ENCODE assay signal across 8 mouse cellular contexts in the genomic region with DNA sequence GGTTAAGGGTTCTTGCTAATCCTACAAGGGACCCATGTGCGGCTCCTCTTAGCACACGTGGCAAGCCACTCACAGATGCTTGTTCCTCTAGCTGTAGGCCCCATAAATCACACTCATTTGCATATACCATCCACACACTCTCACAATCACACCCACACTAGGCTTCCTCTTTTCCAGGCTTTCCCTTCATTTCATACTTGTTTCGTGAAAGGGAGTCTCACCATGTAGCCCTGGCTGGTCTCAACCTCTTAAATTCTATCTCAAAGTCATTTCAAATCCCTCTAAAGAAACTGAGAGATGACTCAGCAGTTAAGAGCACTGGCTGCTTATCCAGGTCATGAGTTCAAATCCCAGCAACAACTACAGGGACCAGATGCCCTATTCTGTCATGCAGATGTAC. TPM values are rescaled to one million over a fixed set of nuclear protein-coding genes. Genes with fewer than 3 reads are reported as not detected.
DNase-seq lines count a peak whose midpoint lies in the region; ATAC-seq and TF ChIP-seq lines count a peak whose summit lies in the region.

No protein-coding gene starts in this region.

- no peak for ATAC-seq in kidney, embryonic 14.5 days (ENCODE audit: low FRiP score, low TSS enrichment)
- no peak for ATAC-seq in hindbrain, embryonic 14.5 days (ENCODE audit: low FRiP score)
- no peak for ATAC-seq in midbrain, embryonic 15.5 days (replicated peaks)

- WGBS in kidney, embryonic 14.5 days: 46% methylated on average over 3 of the region's 3 CpGs
- 52% methylated on average over 3 of the region's 3 CpGs for WGBS in hindbrain, embryonic 14.5 days
- 66% methylated on average over 3 of the region's 3 CpGs for WGBS in midbrain, embryonic 15.5 days
- WGBS in thymus, adult 2 months: 41% methylated on average over 3 of the region's 3 CpGs

- peak overlapping the region; percentile 65 for H3K4me2 ChIP-seq in kidney, embryonic 14.5 days (replicated peaks; ENCODE audit: low read depth, low read length)
- peak overlapping the region; percentile 76 for H3K4me2 ChIP-seq in hindbrain, embryonic 14.5 days (replicated peaks)
- H3K4me2 ChIP-seq in midbrain, embryonic 15.5 days: peak overlapping the region; percentile 74

- no peak for TF ChIP-seq POLR2A in thymus, adult 2 months (IDR thresholded peaks at IDR 0.05; ENCODE audit: control insufficient read depth, extremely low read depth, insufficient read depth, low read length, poor library complexity)

- H3K4me3 ChIP-seq in kidney, embryonic 14.5 days (ENCODE audit: low read length): peak overlapping the region; percentile 85; the same call in 1 of the 2 replicates
- peak overlapping the region; percentile 76 for H3K4me3 ChIP-seq in hindbrain, embryonic 14.5 days (replicated peaks; ENCODE audit: low read length)
- peak overlapping the region; percentile 83 for H3K4me3 ChIP-seq in midbrain, embryonic 15.5 days
- no peak overlapping the region for H3K4me3 ChIP-seq in thymus, adult 2 months (ENCODE audit: control insufficient read depth, insufficient read depth, low read length)

- no peaks in the 10 kb centered on the region for H3K27me3 ChIP-seq in kidney, embryonic 14.5 days (ENCODE audit: control insufficient read depth, insufficient read depth, low read length)
- H3K27me3 ChIP-seq in hindbrain, embryonic 14.5 days (ENCODE audit: control insufficient read depth, insufficient read depth, low read length): no peaks in the 10 kb centered on the region
- H3K27me3 ChIP-seq in midbrain, embryonic 15.5 days (replicated peaks): no peaks in the 10 kb centered on the region
- no peaks in the 10 kb centered on the region for H3K27me3 ChIP-seq in thymus, adult 2 months (ENCODE audit: control insufficient read depth, insufficient read depth, low read length)

- no peak for DNase-seq in kidney, adult 18-20 months
- peak; percentile 12 for DNase-seq in NIH3T3 (ENCODE audit: low read depth)
- no peak for DNase-seq in hindbrain, embryonic 14.5 days (ENCODE audit: low spot score)
- DNase-seq in thymus, adult 2 months: no peak
- DNase-seq in kidney, postnatal 14 days: no peak
- no peak for DNase-seq in right cerebral cortex, postnatal 25 days

- H3K27ac ChIP-seq in kidney, embryonic 14.5 days (ENCODE audit: low read depth, low read length): no peak overlapping the region
- no peak overlapping the region for H3K27ac ChIP-seq in hindbrain, embryonic 14.5 days
- H3K27ac ChIP-seq in midbrain, embryonic 15.5 days: no peak overlapping the region
- H3K27ac ChIP-seq in thymus, adult 2 months (ENCODE audit: control insufficient read depth, insufficient read depth, low read length): no peak overlapping the region

- H3K36me3 ChIP-seq in kidney, embryonic 14.5 days (ENCODE audit: control insufficient read depth, insufficient read depth, low read length): peaks cover 72% of the 10 kb centered on the region
- peaks cover 64% of the 10 kb centered on the region for H3K36me3 ChIP-seq in hindbrain, embryonic 14.5 days (replicated peaks; ENCODE audit: control insufficient read depth, insufficient read depth)
- H3K36me3 ChIP-seq in midbrain, embryonic 15.5 days (replicated peaks): peaks cover 19% of the 10 kb centered on the region
- peaks cover 32% of the 10 kb centered on the region for H3K36me3 ChIP-seq in thymus, adult 2 months (ENCODE audit: control insufficient read depth, insufficient read depth, low read length)

- peaks cover 32% of the 10 kb centered on the region for H3K4me1 ChIP-seq in kidney, embryonic 14.5 days (ENCODE audit: control insufficient read depth, insufficient read depth, low read length)
- H3K4me1 ChIP-seq in hindbrain, embryonic 14.5 days (replicated peaks; ENCODE audit: control insufficient read depth, insufficient read depth, low read length): peaks cover 31% of the 10 kb centered on the region
- H3K4me1 ChIP-seq in midbrain, embryonic 15.5 days: peaks cover 43% of the 10 kb centered on the region
- H3K4me1 ChIP-seq in thymus, adult 2 months (replicated peaks; ENCODE audit: control insufficient read depth, insufficient read depth, low read length): peaks cover 11% of the 10 kb centered on the region

- H3K9ac ChIP-seq in kidney, embryonic 14.5 days (ENCODE audit: low read depth, low read length): peak overlapping the region; percentile 96
- peak overlapping the region; percentile 96 for H3K9ac ChIP-seq in hindbrain, embryonic 14.5 days
- 0 out of 2 replicates have a peak overlapping the region, but pooled peaks have one; percentile 8 for H3K9ac ChIP-seq in midbrain, embryonic 15.5 days

- TF ChIP-seq CTCF in thymus, adult 2 months (IDR thresholded peaks at IDR 0.05; ENCODE audit: borderline replicate concordance, control insufficient read depth, extremely low read depth, insufficient read depth, low read length, poor library complexity): no peak

- H3K9me3 ChIP-seq in kidney, embryonic 14.5 days (ENCODE audit: control insufficient read depth, low read length): peaks cover 7% of the 10 kb centered on the region; the same call in 1 of the 2 replicates
- no peaks in the 10 kb centered on the region for H3K9me3 ChIP-seq in hindbrain, embryonic 14.5 days (ENCODE audit: control insufficient read depth, low read length)
- no peaks in the 10 kb centered on the region for H3K9me3 ChIP-seq in midbrain, embryonic 15.5 days

RNA-seq across cellular contexts. Expression of a gene that starts 1.7 kb away (rescaled TPM):
- polyA plus RNA-seq in kidney, embryonic 14.5 days (2014; fragmentation: Nextera tagmentation; extraction: Ambion mirVana): 104 and 141 TPM in 2 replicates
- polyA plus RNA-seq in hindbrain, embryonic 14.5 days (2014; fragmentation: Nextera tagmentation; extraction: Ambion mirVana): 75.0 and 81.0 TPM in 2 replicates
- polyA plus RNA-seq in midbrain, embryonic 15.5 days (2015; fragmentation: Nextera tagmentation; extraction: Ambion mirVana): 106 and 107 TPM in 2 replicates
- 432 and 434 TPM in 2 replicates for polyA plus RNA-seq in thymus, adult 2 months (2012; rRNA removed)

RNA-seq across cellular contexts. Expression of a gene that starts 8.4 kb away (rescaled TPM):
- 52.7 and 62.5 TPM in 2 replicates for polyA plus RNA-seq in kidney, embryonic 14.5 days (2014; fragmentation: Nextera tagmentation; extraction: Ambion mirVana)
- polyA plus RNA-seq in hindbrain, embryonic 14.5 days (2014; fragmentation: Nextera tagmentation; extraction: Ambion mirVana): 11.1 and 12.2 TPM in 2 replicates
- polyA plus RNA-seq in midbrain, embryonic 15.5 days (2015; fragmentation: Nextera tagmentation; extraction: Ambion mirVana): 14.7 and 19.1 TPM in 2 replicates
- 25.0 and 28.0 TPM in 2 replicates for polyA plus RNA-seq in thymus, adult 2 months (2012; rRNA removed)

RNA-seq across cellular contexts. Expression of a gene that starts 11.4 kb away (rescaled TPM):
- 6.2 and 6.4 TPM in 2 replicates for polyA plus RNA-seq in kidney, embryonic 14.5 days (2014; fragmentation: Nextera tagmentation; extraction: Ambion mirVana)
- polyA plus RNA-seq in hindbrain, embryonic 14.5 days (2014; fragmentation: Nextera tagmentation; extraction: Ambion mirVana): 22.3 and 22.6 TPM in 2 replicates
- 18.2 and 18.7 TPM in 2 replicates for polyA plus RNA-seq in midbrain, embryonic 15.5 days (2015; fragmentation: Nextera tagmentation; extraction: Ambion mirVana)
- 41.1 and 44.1 TPM in 2 replicates for polyA plus RNA-seq in thymus, adult 2 months (2012; rRNA removed)

RNA-seq across cellular contexts. Expression of a gene that starts 18.5 kb away (rescaled TPM):
- polyA plus RNA-seq in kidney, embryonic 14.5 days (2014; fragmentation: Nextera tagmentation; extraction: Ambion mirVana): 0.57 and 0.58 TPM in 2 replicates
- 56.7 and 68.4 TPM in 2 replicates for polyA plus RNA-seq in hindbrain, embryonic 14.5 days (2014; fragmentation: Nextera tagmentation; extraction: Ambion mirVana)
- polyA plus RNA-seq in midbrain, embryonic 15.5 days (2015; fragmentation: Nextera tagmentation; extraction: Ambion mirVana): 39.8 and 45.6 TPM in 2 replicates
- polyA plus RNA-seq in thymus, adult 2 months (2012; rRNA removed): 90.2 and 97.1 TPM in 2 replicates

RNA-seq across cellular contexts. Expression of a gene that starts 27.6 kb away (rescaled TPM):
- polyA plus RNA-seq in kidney, embryonic 14.5 days (2014; fragmentation: Nextera tagmentation; extraction: Ambion mirVana): 5.7 and 8.5 TPM in 2 replicates
- 14.9 and 17.6 TPM in 2 replicates for polyA plus RNA-seq in hindbrain, embryonic 14.5 days (2014; fragmentation: Nextera tagmentation; extraction: Ambion mirVana)
- 27.7 and 29.5 TPM in 2 replicates for polyA plus RNA-seq in midbrain, embryonic 15.5 days (2015; fragmentation: Nextera tagmentation; extraction: Ambion mirVana)
- polyA plus RNA-seq in thymus, adult 2 months (2012; rRNA removed): 37.4 and 39.2 TPM in 2 replicates

Comparison
In these comparisons a context has a peak if more than half of its experiments do, and no peak if none do; other contexts are left out.
1. H3K9ac ChIP-seq: peak in every context shown above with its lines; median percentile 96 in kidney, embryonic 14.5 days; 96 in hindbrain, embryonic 14.5 days; 8 in midbrain, embryonic 15.5 days.